Mouse (Mus musculus): ENCODE measurements around the gene Slc50a1.

The Slc50a1 gene

GRCm38 (mm10) chr3:89266439-89266893 lies 3.9 kb downstream of the Slc50a1 start:
- peak; percentile 66 for DNase-seq (ENCODE audit: inconsistent ontology term)

GRCm38 (mm10) chr3:89262417-89262816 lies 8.0 kb downstream of the Slc50a1 start:
- no peak for DNase-seq (ENCODE audit: inconsistent ontology term)

GRCm38 (mm10) chr3:89260211-89260610 lies 10.2 kb downstream of the Slc50a1 start:
- no peak for DNase-seq (ENCODE audit: inconsistent ontology term)

GRCm38 (mm10) chr3:89259076-89259475 lies 11.3 kb downstream of the Slc50a1 start, which contains the start of gene Dpm3:
TSS of gene Dpm3 (plus strand) at chr3:89259358.
- DNase-seq (ENCODE audit: inconsistent ontology term): no peak

- DNase-seq (ENCODE audit: inconsistent ontology term): no peak
Measured at GRCm38 (mm10) chr3:89256177-89256576, 14.2 kb downstream of the Slc50a1 start.

GRCm38 (mm10) chr3:89254994-89255393 lies 15.4 kb downstream of the Slc50a1 start:
- no peak for DNase-seq (ENCODE audit: inconsistent ontology term)

GRCm38 (mm10) chr3:89251365-89251895 lies 18.9 kb downstream of the Slc50a1 start:
- peak; percentile 42 for DNase-seq (ENCODE audit: inconsistent ontology term)

- DNase-seq (ENCODE audit: inconsistent ontology term): peak; percentile 40
Measured at GRCm38 (mm10) chr3:89250435-89251040, 19.8 kb downstream of the Slc50a1 start.

- no peak for DNase-seq (ENCODE audit: inconsistent ontology term)
Measured at GRCm38 (mm10) chr3:89247466-89247865, 22.9 kb downstream of the Slc50a1 start.

GRCm38 (mm10) chr3:89246261-89247100 lies 23.9 kb downstream of the Slc50a1 start, which contains the start of gene Trim46:
TSS of gene Trim46 (minus strand) at chr3:89246309.
- peak; percentile 93 for DNase-seq (ENCODE audit: inconsistent ontology term)

- DNase-seq (ENCODE audit: inconsistent ontology term): no peak
Measured at GRCm38 (mm10) chr3:89245688-89246171, 24.6 kb downstream of the Slc50a1 start, which contains the start of gene Krtcap2. TSS of gene Krtcap2 (plus strand) at chr3:89245966.

- DNase-seq (ENCODE audit: inconsistent ontology term): peak; percentile 76
Measured at GRCm38 (mm10) chr3:89244982-89245687, 25.2 kb downstream of the Slc50a1 start.

GRCm38 (mm10) chr3:89244158-89244981 lies 26.0 kb downstream of the Slc50a1 start:
- DNase-seq (ENCODE audit: inconsistent ontology term): peak; percentile 68

GRCm38 (mm10) chr3:89243609-89244008 lies 26.8 kb downstream of the Slc50a1 start:
- DNase-seq (ENCODE audit: inconsistent ontology term): peak; percentile 26

- peak; percentile 39 for DNase-seq (ENCODE audit: inconsistent ontology term)
Measured at GRCm38 (mm10) chr3:89242331-89242895, 28.0 kb downstream of the Slc50a1 start.

GRCm38 (mm10) chr3:89238494-89238893 lies 31.9 kb downstream of the Slc50a1 start:
- no peak for DNase-seq (ENCODE audit: inconsistent ontology term)

- DNase-seq (ENCODE audit: inconsistent ontology term): no peak
Measured at GRCm38 (mm10) chr3:89237682-89238081, 32.7 kb downstream of the Slc50a1 start.

GRCm38 (mm10) chr3:89236516-89236915 lies 33.9 kb downstream of the Slc50a1 start:
- DNase-seq (ENCODE audit: inconsistent ontology term): no peak

- DNase-seq (ENCODE audit: inconsistent ontology term): no peak
Measured at GRCm38 (mm10) chr3:89233562-89234110, 36.7 kb downstream of the Slc50a1 start.

- DNase-seq (ENCODE audit: inconsistent ontology term): no peak
Measured at GRCm38 (mm10) chr3:89232614-89233013, 37.8 kb downstream of the Slc50a1 start.
